Mouse (Mus musculus): ENCODE results near the gene Mrap. TPM values are rescaled to one million over a fixed set of nuclear protein-coding genes. Genes with fewer than 3 reads are reported as not detected.

The Mrap gene
- polyA plus RNA-seq, 1 experiment: not detected

- no peak for TF ChIP-seq GATA1 (IDR thresholded peaks at IDR 0.05; ENCODE audit: low read length)
These were observed 10.5 kb upstream of the Mrap start, which contains the start of gene Mis18a for GRCm38 (mm10) chr16:90727233-90728115. Gene Mis18a (minus strand): TSS chr16:90727404.

- no peak for TF ChIP-seq GATA1 (IDR thresholded peaks at IDR 0.05; ENCODE audit: low read length)
These were observed 2.4 kb upstream of the Mrap start for GRCm38 (mm10) chr16:90735611-90736010.

- TF ChIP-seq GATA1 (IDR thresholded peaks at IDR 0.05; ENCODE audit: low read length): no peak
These were observed 1.2 kb upstream of the Mrap start for GRCm38 (mm10) chr16:90736672-90737270.

DNA sequence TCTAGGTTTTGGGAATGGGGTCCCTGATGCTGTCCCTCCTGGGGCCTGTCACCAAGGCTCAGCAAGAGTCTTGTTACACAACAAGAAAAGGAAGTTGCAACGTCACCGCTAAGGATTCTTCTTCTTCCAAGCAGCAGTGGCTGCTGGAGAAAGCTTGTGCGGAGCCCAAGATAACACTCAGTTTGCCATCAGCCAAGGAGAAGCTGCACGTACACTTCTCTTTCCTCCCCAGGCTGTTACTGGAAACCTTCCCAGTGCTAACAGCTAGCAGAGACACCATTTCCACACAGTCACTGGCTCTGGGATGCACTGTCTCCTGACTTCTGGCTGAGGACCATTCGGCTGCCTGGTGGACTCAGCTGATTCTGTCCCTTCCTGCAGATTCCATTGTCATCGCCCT lies 9.1 kb downstream of the Mrap start:
- TF ChIP-seq GATA1 (IDR thresholded peaks at IDR 0.05; ENCODE audit: low read length): no peak

DNA sequence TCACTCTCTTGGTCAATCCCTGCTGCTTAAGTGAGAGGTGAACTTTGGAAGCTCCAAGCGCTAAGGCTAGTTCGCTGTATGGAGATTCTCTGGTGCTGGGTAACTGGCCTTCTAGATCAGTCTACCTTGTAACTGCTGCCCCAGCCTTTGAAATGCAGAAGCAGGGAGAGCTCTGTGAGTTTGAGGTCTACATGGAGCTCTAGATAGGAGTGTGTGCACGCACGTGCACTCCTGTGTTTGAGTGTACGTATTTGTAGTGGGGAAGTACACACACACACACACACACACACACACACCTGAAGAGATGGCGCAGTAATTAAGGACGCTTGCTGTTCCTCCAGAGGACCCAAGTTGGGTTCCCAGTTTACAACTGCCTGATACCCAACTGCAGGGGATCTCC lies 10.2 kb downstream of the Mrap start:
- TF ChIP-seq GATA1 (IDR thresholded peaks at IDR 0.05; ENCODE audit: low read length): no peak

DNA sequence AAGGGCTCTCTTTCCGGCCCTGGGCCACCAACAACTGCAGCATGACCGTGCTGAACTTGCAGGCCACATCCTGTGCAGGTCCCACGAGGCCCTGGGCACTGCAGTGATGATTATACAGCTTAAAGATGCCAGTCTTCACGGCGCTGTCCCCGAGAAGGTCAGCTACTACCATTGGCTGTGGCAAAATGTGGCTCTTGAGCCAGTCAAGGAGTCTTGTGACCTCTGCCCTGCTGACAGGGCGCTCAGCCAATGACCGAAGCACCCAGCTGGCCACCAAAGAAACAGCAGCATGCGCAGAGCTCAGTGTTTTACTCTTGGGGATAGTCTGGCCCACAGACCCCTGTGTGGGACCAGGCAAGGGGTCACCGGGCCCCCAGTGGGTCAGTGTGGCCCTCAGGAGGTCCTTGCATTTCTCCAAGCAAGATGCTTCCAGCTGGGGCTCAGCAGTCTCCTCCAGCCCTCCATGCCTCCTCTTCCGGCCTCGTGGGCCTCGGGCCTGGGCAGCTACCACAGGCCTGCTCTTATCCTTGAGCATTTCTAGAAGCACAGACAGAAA lies 15.5 kb downstream of the Mrap start:
- TF ChIP-seq GATA1 (IDR thresholded peaks at IDR 0.05; ENCODE audit: low read length): no peak

DNA sequence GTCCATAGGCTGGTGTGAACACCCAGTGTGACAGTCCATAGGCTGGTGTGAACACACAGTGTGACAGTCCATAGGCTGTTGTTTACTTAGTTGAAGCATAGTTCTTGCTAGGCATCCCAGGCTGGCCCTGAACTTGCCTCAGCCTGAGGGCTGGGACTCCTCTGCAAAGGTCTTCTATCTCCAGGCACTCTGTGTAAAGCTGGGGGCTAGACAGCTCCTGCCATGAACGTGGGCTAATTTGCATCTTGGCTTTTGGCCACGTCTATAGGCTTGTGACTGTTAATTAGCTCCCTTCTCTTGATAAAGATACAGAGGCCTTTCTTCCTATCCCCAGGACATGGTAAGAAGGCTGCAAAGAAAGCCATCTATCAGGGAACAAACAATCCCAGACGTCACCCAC lies 21.3 kb downstream of the Mrap start:
- TF ChIP-seq GATA1 (IDR thresholded peaks at IDR 0.05; ENCODE audit: low read length): no peak

- TF ChIP-seq GATA1 (IDR thresholded peaks at IDR 0.05; ENCODE audit: low read length): no peak
These were observed 22.5 kb downstream of the Mrap start for GRCm38 (mm10) chr16:90760515-90760914.

DNA sequence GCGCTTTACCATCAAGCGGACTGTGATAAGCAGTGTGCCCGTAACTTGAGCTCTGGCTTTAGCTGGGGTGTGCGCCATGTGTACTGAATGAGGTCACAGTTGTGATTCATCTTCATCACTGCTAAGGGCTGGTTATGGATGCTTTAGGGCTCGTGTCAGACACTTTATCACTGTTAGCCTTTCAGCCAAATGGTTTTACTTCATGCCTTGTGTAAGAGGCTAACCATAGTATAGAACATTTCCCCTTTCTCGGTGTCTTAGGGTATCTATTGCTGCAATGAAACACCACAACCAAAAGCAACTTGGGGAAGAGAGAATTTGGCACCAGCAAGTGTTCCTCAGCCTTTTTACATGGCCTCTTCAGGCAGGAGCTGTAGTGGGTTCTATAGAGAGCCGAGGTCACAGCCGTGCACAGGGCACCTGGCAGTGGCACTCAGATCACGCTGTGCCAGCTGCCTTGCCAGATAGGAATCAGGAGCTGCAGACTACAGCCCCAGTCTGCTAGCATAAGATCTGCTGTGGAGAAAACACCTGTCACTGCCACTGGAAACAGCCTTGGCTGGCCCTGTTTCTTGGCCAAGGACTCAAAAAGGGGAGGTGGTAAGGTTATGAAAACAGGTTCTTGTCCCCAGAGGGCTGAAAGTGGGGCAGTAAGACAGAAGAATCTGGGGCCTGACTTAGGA lies 27.3 kb downstream of the Mrap start:
- TF ChIP-seq GATA1 (IDR thresholded peaks at IDR 0.05; ENCODE audit: low read length): no peak

DNA sequence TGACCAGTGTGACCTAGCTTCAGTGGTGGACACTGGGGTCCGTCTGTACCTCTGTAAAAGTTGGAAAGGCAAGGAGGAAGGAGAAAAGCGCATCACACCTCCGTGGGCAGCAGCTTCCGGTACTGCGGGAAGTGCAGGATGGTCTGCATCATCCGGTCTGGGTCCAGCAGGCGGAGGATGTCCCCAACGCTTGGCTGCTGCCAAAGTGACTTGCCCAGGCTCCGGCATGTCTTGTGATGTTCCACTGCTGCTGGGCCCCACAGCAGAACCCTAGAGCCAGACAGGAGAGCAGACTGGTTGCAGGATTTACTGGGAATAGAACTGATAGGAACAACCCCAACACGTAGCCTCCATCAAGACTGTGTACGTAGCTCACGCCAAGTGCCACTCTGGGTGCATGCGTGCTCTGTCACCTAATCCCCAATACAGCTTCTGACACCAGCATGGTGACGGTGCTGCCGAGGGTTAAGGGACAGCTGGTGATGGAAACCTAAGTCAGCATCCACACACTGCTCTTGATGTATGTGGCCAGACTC lies 29.0 kb downstream of the Mrap start:
- no peak for TF ChIP-seq GATA1 (IDR thresholded peaks at IDR 0.05; ENCODE audit: low read length)

GRCm38 (mm10) chr16:90774216-90774615 lies 36.2 kb downstream of the Mrap start:
- no peak for TF ChIP-seq GATA1 (IDR thresholded peaks at IDR 0.05; ENCODE audit: low read length)

- TF ChIP-seq GATA1 (IDR thresholded peaks at IDR 0.05; ENCODE audit: low read length): no peak
These were observed 36.6 kb downstream of the Mrap start for GRCm38 (mm10) chr16:90774646-90775045.

- no peak for TF ChIP-seq GATA1 (IDR thresholded peaks at IDR 0.05; ENCODE audit: low read length)
These were observed 38.0 kb downstream of the Mrap start for GRCm38 (mm10) chr16:90775946-90776520.

DNA sequence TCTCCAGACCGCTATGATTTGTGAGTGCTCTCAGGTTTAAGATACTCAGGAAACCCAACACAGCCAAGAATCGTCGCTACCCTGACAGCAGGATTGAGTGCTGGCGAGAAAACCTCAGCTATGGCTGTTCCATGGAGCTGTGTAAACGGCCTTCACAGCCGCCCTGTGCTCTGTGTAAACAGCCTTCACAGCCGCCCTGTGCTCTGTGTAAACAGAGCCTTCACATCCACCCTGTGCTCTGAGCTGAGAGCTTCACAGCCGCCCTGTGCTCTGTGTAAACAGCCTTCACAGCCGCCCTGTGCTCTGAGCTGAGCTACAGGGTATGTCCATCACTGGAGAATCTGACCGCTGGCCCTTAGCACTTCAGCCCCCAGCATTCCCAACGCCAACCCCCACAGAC lies 41.8 kb downstream of the Mrap start:
- no peak for TF ChIP-seq GATA1 (IDR thresholded peaks at IDR 0.05; ENCODE audit: low read length)

GRCm38 (mm10) chr16:90783302-90783701 lies 45.3 kb downstream of the Mrap start:
- no peak for TF ChIP-seq GATA1 (IDR thresholded peaks at IDR 0.05; ENCODE audit: low read length)

Measured in G1E-ER4 (cell line).